Mouse (Mus musculus) spleen, postnatal 4 days (tissue): ENCODE measurements at regions not wholly inside any gene's neighbourhood (a gene's known extent, or its start where the extent isn't known, plus 50 kb on each side); places are given as distances from the start of the nearest gene placed in this dataset.

Source experiments
- DNase-seq, 2 experiments: peaks; one replicate each; pipeline ENCODE4 v3.0.0; 2022; ENCODE audit warnings: low spot score in 2 of 2

DNA sequence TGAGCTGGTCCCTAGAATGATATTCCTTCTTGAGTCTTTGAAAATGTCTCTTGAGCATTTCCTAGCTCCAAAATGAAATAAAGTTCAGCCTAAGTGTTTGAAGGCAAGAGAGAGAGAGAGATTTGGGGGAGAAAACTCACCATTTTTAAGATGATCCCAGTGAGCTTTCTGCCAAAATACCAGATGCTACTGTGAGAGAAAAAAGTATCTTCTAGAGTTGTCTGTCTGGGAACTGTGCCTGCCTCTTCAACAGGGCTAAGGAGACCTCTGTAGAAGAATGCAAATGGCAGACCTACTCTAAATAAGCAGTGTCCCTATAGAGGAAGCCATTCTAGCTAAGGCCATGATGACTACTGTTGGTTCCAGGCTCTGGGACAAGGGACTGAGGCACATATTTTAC, 285.6 kb upstream of the Prickle1 start:
- no peak for DNase-seq

DNA sequence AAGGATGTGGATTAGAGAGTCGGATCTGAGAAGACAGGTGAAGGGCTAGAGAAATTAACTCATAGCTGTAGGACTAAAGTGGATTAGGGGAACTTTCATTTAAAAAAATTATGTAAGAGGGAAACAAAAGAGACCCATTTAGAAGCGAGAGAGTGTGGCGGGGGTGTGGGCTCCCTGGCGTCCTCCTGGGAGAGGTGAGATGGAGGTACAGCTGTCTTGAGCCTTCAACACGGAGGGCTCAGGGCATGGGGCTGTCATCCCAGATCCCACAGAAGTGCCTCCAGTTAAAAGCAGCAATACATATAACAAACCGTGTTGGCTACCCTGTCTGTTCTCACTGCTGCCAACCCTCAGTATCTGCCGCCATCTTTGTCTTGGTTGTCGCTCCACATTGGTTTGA, 284.6 kb upstream of the Prickle1 start:
- no peak for DNase-seq

DNA sequence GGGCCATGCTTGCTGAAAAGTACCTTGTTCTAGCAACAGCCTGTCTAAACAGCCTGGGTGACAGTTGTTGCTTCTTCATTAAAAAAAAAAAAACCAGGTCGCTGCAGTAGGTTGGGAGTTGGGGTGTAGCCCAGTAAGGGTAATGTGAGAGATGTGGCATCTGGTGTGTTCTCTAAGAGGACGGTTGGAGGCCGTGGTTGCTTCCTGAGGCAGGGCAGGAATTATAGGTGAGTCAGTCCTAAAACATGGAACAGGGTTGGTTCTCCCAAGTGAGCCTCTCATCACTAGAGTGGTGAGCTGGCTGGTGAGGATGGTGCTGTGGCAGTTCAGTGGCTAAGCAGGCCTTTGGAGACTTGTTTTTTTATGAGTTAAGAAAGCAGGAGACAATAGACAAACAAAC, 283.3 kb upstream of the Prickle1 start:
- no peak for DNase-seq

DNA sequence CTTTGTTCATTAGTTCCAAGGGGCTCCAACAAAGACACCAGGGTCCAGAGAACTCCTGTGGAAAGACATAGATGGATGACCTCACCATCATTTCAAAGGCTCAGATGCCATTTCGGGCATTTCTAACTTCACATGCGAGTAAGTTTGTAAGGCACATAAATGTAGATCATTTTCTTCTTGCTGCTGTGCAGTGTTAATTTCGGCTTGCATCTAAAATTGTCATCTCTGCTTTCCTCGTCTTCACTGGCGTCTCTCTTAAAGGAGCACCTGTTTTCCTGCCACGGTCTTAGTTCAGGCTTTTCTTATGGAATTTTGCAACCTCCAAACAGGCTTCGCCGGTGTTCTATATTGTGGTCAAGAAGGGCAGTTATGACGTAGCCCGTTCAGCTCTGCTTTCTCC, 280.6 kb upstream of the Prickle1 start:
- no peak for DNase-seq

DNA sequence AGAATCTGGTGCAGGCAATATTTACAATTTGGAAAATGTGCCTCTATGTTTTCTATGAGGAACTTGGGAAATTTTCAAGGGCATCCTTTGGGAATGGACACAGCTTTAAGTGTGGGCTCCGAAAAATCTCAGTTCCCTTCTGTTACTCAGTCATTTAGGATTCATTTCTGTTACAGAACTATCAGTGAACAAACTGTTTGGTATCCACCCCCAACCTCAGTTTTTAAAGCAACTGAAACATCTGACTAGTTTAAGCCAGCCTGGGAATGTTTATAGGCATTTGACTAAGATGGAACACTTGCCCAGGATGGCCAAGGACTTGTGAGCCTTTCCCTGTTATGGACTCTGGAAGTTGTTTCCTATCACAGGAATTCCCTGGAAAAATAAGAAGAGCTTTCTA, 280.0 kb upstream of the Prickle1 start:
- no peak for DNase-seq

DNA sequence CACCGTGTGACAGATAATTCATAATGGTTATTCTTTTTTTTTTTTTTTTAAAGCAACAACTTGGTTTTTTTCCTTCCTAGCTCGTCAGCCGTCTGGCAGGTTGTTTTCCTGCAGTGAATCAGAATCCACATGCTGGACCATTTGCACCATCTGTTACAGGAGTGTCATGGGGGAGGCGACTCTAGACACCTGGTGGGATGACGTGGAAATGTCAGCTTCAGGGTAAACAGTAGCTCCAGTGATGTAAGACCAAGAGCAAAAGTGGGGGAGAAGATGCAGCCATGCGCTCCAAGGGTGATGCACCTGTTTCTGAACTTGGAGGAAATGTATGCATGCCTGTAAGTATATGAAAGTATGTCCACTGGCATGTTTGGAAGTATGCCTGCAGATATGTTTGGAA, 278.5 kb upstream of the Prickle1 start:
- no peak for DNase-seq

DNA sequence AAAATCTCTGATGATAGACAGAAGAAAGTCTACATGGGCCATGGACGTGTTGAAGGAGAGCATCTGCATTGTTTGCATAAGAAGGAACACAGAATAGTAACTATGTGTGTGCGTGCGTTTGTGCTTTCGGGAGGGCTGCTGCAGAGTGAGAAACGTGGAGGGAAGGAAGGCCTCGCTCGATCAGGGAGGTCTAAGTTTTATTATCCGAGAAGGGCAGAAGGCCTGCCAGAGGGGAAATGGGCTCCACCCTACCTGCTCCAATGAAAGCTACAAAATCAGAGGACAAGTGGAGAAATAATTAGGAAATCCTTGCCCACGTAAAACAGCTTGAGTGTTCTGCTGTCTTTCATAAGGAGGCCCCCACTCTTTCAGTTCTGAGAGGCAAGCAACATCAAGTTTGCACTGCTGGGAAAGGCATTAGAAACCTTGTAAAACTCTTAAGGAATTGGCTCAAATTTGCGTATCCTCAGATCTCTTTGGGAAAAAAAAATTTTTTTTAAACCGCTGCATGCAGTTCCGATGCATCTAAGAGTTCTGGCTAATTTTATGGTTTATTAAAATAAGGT, 261.7 kb upstream of the Prickle1 start:
- no peak for DNase-seq

DNA sequence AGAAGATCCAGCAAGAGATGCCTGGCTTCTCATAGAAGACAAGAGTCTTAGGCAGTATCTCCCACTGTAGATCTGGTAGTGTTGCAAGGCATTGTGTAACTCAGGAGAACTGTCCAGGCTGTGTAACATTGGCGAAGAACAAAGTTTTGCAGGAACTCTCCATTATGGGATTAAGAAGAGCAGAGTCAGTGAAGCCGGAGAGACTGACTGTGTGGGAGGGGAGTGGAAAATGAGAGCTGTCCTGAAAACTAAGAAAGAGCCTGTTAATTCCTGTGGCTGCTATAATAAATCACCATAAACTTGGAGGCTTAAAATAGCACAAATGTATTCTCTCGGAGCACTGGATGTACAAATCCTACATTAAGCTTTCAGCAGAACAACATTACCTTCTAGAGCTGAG, 257.5 kb upstream of the Prickle1 start:
- DNase-seq: no peak

DNA sequence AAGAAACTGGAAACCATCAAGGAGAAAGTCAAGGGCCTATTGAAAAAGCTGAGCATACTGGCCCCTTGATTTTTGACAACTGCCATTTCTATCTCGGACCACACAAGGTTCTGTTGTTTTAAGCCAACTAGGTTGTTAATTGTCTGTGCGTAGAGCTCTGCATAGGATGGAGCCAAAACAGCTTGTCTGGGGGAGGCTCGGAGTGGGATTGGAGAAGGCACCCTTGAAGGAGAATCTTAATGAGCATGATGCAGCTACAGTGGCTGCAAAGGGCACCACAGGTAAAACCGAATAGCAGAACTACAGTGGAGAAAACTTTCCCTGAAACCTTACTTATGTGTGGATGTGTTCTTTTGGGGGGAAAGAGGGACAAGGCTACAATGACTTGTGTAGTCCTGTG, 256.4 kb upstream of the Prickle1 start:
- DNase-seq: no peak

DNA sequence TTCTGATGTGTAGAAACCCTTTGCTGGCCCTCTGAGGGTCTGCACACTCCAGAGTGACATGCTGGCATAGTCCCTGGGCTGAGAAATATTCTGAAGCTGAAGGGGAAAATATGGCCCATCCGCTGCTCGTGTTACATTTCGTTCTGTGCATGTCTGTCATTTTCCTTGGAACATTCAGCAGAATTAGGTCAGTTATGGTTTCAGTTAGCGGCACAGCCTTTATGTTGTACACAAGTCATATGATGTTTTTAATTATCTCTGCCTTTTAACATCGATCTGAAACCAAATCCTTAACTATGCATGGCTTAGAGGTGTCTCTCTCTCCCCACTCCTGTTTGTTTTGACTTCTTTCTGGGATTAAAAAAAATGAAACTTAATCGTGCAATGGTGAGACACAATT, 254.7 kb upstream of the Prickle1 start:
- no peak for DNase-seq

DNA sequence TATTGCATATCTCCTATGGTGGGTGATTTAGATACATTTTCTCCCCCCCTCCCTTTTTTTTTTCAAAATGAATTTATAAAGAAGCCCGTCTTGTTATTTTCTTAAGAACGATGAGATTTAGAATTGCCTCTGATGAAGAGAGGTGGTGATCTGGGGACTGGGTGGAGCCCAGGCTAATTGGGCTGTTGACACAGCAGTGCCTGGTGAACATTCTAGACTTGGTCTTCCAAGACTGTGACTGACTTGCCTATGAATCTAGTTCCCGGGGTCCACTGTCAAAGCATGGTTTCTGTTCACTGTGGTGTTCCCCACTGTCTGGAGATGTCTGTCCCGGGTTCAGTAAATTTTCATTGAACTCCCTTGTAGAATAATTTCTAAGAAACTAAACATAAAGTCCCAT, 253.1 kb upstream of the Prickle1 start:
- DNase-seq: no peak

DNA sequence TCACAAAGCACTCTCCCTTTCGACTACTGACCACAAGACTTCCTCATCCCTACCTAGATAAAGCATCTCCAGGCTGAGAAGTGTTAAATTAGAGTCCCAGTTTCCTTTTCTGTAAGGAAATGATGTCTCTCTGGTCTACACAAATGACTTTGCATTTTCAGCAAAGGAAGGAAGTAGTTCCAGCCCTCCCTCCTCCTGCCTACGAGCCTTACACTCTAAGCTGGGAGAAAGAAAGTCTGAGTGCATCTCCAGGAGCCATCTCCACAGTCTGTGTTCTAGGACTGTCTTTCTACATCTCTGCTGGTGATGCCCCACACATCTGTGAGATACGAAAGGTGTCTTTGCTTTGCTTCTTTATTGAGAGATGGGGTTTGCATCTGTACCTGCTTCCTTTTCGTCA, 251.1 kb upstream of the Prickle1 start:
- no peak for DNase-seq

DNA sequence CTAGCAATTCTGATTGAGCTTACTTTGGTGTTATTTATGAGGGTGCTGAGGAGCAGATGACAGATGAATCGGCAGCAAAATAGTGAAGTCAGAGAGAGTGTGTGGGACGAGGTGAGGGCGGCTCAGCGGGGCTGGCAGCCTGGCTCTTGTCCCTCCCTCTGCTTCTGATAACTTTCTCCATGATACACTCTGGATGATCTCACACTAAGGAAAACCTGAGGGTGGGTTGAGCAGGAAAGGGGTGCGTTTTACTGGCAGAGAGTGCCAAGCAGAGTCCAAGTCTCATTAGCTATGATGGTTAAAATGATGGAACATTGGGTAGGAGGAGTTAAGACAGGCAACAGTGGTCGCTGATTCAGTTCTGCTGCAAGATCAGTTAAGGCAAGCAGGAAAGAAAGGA, 250.1 kb upstream of the Prickle1 start:
- DNase-seq: no peak

DNA sequence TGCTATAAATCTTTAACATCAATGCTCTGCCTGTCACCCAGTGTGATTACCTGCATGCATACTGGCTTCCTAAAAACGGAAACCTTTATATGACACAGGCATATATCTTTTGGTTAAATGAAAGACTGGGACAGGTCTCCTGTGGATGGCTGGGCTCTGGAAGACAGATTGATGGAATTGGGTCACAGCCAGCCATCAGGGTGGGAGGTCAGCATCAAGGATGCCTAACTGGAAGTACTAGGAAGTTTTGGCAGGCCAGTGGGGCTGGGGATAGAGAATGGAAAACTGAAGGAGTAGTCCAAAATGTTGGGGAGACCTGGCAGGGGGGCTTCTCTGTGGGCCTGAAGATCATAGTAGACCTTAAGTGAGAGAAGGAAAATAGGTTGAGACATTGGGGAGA, 237.3 kb upstream of the Prickle1 start:
- DNase-seq: no peak

DNA sequence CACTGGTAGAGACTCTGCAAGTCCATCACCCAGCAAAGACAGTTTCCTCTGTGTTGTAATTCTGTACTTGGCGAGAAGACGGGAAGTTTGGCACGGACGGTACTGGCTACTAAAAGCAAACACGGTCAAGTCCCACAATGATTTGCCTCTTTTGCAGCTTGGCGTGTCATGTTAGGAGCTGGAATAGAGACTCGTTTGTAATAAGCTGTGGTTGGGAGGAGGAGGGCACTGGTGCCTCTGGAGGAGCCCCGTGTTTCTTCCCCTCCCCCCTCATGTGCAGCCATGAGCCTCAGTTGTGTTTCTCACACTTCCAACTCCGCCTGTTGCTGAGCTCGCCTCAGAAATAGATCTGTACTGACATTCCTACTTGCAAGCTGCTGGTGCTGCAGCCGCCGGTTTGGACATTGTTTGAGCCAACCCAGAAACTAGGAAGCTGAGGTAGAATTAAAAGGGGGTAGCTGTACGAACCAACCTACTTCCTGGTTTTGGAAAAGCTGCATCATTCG, 236.8 kb upstream of the Prickle1 start:
- no peak for DNase-seq

DNA sequence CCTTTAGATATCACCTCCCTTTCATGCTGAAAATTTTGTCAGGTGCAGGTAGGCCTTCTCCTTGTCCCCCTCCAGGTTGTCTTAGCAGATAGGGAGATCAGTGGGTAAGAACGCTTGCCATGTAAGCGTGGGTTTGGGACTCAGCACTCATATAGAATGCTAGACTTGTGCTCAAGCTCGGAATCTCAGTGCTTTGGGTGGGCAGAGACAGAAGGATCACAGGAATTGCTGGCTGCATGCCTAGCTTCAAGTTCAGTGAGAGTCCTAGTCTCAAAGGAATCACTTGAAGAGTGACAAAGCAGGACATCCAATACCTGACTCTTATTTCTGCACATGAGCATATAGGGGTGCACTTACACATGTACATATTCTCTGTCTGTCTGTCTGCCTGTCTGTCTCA, 235.5 kb upstream of the Prickle1 start:
- no peak for DNase-seq

DNA sequence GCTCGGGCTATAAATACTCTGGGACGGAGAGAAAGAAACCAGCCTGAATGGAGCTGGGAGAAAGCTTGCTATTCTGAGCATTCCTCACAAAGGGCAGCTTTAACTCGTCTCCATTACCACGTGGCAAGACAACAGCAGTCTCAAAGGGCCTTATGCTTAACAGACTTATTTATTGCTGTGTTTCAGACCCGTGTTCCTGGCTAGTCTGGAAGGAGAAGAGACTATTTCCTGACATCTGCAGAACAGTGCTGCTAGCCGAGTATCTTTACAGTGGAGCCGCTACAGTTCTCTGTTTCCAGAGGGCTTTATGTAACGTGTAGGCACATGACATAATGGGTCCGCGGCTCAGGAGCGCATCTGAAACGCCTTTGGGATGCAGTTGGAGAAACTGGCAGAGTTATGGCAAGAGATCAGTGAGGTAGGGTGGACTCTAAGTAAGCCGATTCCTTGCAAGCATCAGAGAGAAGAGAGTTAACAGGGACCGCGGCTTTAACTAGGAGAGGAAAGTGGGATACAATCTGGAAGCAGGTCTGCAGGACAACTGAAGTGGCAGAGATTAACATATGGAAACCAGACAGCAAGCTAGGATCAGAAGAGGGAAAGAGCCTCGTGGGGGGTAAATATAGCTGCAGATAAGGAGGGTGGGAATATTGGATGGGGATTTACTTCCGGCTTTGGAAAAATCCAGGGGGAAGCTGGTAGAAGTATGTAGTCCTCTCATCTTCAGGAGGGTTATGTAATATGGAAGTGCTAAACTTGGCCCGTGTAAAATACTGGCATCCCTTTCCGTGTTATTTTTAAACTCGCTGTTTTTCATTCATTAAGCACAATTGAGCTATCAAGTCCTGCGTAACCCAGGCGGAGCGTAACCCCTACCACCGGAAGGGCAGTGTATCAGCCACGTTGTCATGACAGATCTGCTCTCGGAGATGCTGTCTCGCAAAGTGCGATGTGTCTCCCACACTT, 229.3 kb upstream of the Prickle1 start:
- DNase-seq: no peak

DNA sequence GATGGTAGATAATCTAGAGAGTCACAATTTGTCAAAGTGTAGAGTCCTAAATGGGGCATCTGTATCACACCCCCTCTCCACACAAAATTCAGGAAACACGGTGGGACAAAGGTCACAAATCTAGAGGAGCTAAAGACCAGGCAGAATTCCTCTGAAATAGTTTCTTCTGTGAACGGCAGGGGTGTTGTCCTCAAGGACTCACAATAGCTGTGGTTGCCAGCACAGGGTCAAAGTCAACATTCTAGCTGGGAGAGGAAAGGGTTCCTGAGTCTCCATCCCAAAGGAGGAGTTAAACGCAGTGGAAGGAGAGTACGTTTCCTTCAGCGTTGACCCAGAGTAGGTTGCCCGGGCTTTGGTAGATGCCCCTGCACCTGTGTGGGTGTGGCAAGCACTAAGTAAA, 225.5 kb upstream of the Prickle1 start:
- DNase-seq: no peak

DNA sequence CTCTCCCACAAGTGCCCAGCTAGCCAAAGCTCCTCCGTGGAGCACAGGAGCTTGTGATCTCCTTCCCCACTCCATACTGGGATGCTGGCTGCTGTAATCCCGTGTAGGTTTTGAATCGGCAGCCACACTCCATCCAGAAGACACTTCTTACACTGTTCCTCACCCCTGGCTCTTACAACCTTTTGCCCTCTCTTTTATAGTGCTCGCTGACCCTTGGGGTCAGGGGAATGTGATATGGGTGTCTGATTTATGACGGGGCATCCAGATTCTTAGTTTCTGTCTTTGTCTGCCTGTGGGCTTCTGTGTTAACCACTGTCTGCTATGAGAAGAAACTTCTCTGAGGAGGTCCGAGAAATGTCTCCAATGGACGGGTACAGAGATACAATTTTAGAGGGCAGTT, 216.3 kb upstream of the Prickle1 start:
- DNase-seq: no peak

DNA sequence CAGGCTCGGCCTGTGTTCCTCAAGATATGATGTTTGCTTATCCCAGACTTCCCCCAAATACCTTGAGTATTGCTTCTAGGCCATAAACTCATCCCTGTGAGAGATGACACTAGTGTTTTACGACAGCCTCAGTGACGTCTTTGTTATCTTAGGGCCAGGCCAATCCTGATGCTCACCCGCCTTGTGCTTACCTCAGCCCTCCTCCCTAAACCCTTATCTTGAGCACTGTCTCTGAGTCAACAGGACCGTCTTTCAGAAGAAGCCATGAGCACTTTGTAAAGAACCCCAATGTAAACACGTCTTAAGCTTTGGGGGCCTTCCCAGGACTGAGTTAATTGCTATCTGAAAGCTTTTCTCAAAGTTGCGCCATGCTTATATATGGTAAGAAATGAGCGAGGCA, 212.3 kb upstream of the Prickle1 start:
- no peak for DNase-seq

DNA sequence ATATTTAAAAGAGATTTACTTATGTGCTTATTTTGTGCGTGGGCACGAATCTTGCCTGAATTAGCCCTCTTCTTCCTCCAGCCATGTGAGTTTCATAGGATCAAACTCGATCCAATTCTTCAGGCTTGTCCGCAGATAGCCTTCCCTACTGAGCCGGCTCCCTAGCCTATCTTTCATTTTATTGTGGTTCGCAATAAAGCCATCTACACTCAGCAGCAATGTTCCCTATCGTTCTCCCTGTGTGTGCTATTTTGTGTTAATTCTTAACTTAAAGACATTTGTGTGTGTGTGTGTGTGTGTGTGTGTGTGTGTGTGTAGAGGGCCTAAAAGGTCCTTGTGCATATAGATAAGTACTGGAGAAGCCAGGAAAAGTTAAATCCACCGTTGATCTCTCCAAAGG, 211.8 kb upstream of the Prickle1 start:
- DNase-seq: no peak

DNA sequence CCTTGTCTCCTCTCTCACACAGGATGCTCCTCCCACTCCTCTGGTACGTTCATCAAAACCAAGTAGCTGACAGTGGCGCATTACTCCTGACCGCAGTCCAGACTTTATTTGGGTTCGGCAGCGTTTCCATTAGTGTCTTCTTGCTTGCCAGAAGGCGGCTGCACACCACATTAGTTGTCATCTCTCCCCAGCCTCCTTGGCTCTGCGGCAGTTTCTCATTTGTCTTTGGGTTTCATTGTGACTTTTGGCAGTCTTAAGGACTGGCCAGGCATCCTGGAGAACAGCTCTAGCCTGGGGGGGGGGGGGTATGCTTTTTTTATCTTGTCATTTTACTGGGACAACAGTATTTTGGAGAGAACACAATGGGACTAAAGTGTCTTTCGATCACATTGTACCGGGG, 209.0 kb upstream of the Prickle1 start:
- DNase-seq: no peak

DNA sequence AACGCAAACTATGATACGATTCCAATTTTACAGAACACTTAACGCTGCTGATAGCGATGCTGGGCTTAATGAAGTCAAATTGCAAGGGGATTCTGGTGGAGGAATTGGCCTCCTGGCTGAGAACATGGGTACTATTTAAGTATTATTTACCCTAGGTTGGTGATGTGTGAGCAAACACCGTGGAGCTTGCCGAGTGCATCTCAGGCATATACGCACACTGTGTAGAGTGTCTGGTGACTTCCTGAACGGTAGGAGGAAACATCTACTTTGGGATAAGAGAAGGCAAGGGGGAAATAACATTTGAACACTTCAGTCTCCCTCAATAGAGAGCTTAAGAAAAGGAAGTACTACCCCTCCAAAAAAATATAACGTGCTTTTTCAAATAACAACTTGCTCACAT, 194.8 kb upstream of the Prickle1 start:
- no peak for DNase-seq
